Mouse (Mus musculus) cerebellum, adult 2 months (tissue): Measurements from ENCODE around the gene T2. TPM values are rescaled to one million over a fixed set of nuclear protein-coding genes. Genes with fewer than 3 reads are reported as not detected.
"Not testable (repeated sequence)": the region's sequence is repeated elsewhere in the genome, so short reads cannot be mapped to it uniquely, and the experiment has no call there.

Experiments used
- DNase-seq, 2 experiments: peaks; one replicate each; pipeline ENCODE4 v3.0.0; 2021
- H3K27ac ChIP-seq: fragments of 200-500 bp; 2 replicates; pipeline ENCODE4 v1.5.1; 2012; ENCODE audit warnings: low read length, control low read depth, inconsistent platforms; ENCODE audit not compliant: insufficient read depth
- H3K27me3 ChIP-seq: fragments of 200-500 bp; 2 replicates; pipeline ENCODE4 v1.6.1; 2012; ENCODE audit warnings: inconsistent platforms, mild to moderate bottlenecking, low read length, moderate library complexity; ENCODE audit not compliant: control insufficient read depth, insufficient read depth
- H3K4me1 ChIP-seq: fragments of 200-500 bp; 2 replicates; pipeline ENCODE4 v1.6.1; 2011; ENCODE audit warnings: low read length; ENCODE audit not compliant: control insufficient read depth, insufficient read depth
- H3K4me3 ChIP-seq: fragments of 200-500 bp; replicated peaks from 2 replicates; pipeline ENCODE3; 2011; ENCODE audit warnings: mild to moderate bottlenecking, low read depth, low read length, control low read depth; ENCODE audit not compliant: insufficient read depth
- CTCF ChIP-seq: fragments of 200-500 bp; IDR thresholded peaks from 2 replicates; pipeline ENCODE4 v1.5.1; 2011; ENCODE audit warnings: low read depth, mild to moderate bottlenecking, control low read depth, low read length, moderate library complexity, borderline replicate concordance; ENCODE audit not compliant: insufficient read depth
- POLR2A ChIP-seq: fragments of 200-500 bp; IDR thresholded peaks from 2 replicates; pipeline ENCODE4 v1.6.1; 2011; ENCODE audit warnings: low read length, control low read depth, borderline replicate concordance; ENCODE audit not compliant: insufficient read depth
- whole genome bisulfite sequencing: fragments of 180-500 bp; shearing (Covaris S2); methylation state at CpG from one replicate; pipeline ENCODE4 v1.1.7; 2018; 5-methylcytosine and 5-hydroxymethylcytosine counted together
- polyA plus RNA-seq: library from polyadenylated mRNA; depleted of rRNA; stranded (reverse); fragments of >200 nt; gene quantifications from 2 replicates; pipeline ENCODE4 v1.2.3, GENCODE M21; 2012; rRNA removed

The T2 gene
- polyA plus RNA-seq, result 0.80 and 1.0 TPM in 2 replicates

- WGBS, result 83% methylated on average over 6 of the region's 6 CpGs
- H3K27ac ChIP-seq, result no peak within 1 kb of the TSS
- TF ChIP-seq POLR2A, result no peak
- no peak for TF ChIP-seq CTCF
- H3K4me3 ChIP-seq, result no peak within 1 kb of the TSS
- no peak for DNase-seq
- H3K4me1 ChIP-seq, result no peaks in the 10 kb centered on the region
- H3K27me3 ChIP-seq, result no peaks in the 10 kb centered on the region
These were observed at the start of gene T2 for GRCm38 (mm10) chr17:8355692-8356091. TSS of gene T2 (plus strand) at chr17:8355992.

DNA sequence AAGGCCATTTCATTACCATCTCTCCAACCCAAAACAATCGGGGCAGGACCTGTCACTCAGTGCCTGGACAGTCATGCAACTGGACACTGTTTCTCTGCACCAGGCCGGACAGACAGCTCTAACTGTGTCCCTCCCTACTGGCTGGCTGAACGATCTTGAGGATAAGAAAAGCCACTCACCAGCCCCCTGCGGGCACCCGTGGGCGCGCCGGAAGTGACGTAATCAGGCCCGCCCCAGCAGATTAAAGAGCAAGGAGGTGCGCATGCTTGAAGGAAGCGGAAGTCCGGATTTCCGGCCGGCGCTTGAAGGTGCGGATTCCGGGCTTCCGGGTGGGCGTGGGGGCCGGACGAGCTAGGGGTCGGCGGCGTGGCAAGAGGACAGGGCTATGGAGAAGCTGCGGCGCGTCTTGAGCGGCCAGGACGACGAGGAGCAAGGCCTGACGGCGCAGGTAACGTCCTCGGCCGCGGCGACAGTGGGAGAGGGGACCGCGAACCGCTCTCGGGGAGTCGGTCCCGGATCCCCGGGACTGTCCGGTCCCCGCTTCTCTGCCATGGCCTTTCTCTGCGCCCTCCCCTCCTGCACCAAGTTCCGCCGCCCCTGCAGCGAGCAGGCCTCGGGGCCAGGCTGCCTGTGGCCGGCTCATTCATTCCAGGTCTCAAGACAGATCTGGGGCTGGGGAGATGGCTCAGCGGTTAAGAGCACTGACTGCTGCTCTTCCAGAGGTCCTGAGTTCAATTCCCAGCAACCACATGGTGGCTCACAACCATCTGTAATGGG, 44.8 kb upstream of the T2 start, which contains the start of gene Sft2d1:
Sft2d1 (plus strand) TSS at position 265 of the 777 bp plus-strand sequence.
- H3K27me3 ChIP-seq, result no peaks in the 10 kb centered on the region
- WGBS, result under 1% methylated on average over 54 of the region's 54 CpGs
- H3K4me3 ChIP-seq, result peak within 1 kb of the TSS; percentile 99
- peak within 1 kb of the TSS; percentile 81 for H3K27ac ChIP-seq
- DNase-seq, result peak; percentile 98
- H3K4me1 ChIP-seq, result peaks cover 9% of the 10 kb centered on the region
- peak; percentile 95 for TF ChIP-seq POLR2A
- no peak for TF ChIP-seq CTCF

GRCm38 (mm10) chr17:8311751-8312150, 44.0 kb upstream of the T2 start:
- Histone ChIP-seq H3K27ac (no peak overlapping the region), H3K4me3 (peak overlapping the region; percentile 66)
- no peak for DNase-seq

DNA sequence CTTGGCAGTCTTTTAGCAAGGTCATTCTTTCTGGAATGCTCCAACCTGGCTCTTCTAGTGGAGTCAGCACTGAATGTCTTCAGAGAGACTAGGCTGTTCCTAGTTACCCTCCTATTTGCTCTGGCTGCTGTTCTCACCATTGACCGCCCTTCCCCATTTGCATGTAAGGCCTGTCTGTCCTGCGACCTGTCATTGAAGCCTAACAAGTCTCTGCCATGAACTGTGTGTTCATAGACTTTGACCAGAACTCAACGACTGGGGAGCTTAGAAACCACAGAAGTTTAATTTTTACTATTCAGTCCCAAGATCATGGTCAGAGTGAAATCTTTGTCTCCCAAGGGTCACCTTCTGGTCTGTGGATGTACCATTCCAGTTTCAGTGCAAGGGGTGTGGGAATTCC, 41.8 kb upstream of the T2 start:
- Histone ChIP-seq H3K27me3 (no peaks in the 10 kb centered on the region), H3K4me3 (no peak overlapping the region), H3K4me1 (peaks cover 9% of the 10 kb centered on the region), H3K27ac (no peak overlapping the region)
- WGBS, result 89% methylated on average over 3 of the region's 3 CpGs
- no peak for TF ChIP-seq POLR2A
- TF ChIP-seq CTCF, result no peak
- DNase-seq, result no peak

More at GRCm38 (mm10) chr17:8311751-8312150, 44.0 kb upstream of the T2 start:
- H3K27me3 ChIP-seq, result no peaks in the 10 kb centered on the region
- TF ChIP-seq CTCF (no peak), POLR2A (no peak)
- peaks cover 9% of the 10 kb centered on the region for H3K4me1 ChIP-seq
- WGBS, result 38% methylated on average over 3 of the region's 3 CpGs

DNA sequence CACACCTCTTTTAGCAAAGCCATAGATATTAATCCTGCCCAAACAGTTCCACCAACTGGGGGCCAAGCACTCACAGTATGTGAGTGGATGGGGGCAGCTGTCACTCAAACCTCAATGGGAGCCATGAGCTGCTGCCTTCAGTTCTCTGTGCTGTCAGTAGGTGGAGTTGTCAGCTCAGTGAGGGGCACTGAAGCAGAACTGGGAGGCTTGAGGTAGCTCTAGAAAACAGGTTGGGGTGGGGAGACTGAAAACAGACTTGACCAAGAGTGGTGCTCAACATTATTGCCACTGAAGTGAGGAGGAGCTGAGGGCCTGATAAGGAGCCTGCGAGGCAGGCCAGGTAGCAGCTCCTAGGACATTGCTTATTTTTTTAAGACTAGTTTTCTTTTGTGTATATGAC, 39.5 kb upstream of the T2 start:
- no peak for DNase-seq

GRCm38 (mm10) chr17:8326877-8327276, 28.9 kb upstream of the T2 start:
- DNase-seq, H3K4me3 ChIP-seq, H3K27ac ChIP-seq, H3K27me3 ChIP-seq, H3K4me1 ChIP-seq: not testable (repeated sequence)
- 67% methylated on average over 11 of the region's 11 CpGs for WGBS

More for the DNA sequence above, 39.5 kb upstream of the T2 start:
- Histone ChIP-seq H3K4me3 (no peak overlapping the region), H3K4me1 (peaks cover 9% of the 10 kb centered on the region), H3K27me3 (no peaks in the 10 kb centered on the region), H3K27ac (no peak overlapping the region)
- WGBS, result 89% methylated on average over 1 of the region's 1 CpGs
- TF ChIP-seq POLR2A (no peak), CTCF (peak; percentile 46; the same call in 1 of the 2 replicates)

DNA sequence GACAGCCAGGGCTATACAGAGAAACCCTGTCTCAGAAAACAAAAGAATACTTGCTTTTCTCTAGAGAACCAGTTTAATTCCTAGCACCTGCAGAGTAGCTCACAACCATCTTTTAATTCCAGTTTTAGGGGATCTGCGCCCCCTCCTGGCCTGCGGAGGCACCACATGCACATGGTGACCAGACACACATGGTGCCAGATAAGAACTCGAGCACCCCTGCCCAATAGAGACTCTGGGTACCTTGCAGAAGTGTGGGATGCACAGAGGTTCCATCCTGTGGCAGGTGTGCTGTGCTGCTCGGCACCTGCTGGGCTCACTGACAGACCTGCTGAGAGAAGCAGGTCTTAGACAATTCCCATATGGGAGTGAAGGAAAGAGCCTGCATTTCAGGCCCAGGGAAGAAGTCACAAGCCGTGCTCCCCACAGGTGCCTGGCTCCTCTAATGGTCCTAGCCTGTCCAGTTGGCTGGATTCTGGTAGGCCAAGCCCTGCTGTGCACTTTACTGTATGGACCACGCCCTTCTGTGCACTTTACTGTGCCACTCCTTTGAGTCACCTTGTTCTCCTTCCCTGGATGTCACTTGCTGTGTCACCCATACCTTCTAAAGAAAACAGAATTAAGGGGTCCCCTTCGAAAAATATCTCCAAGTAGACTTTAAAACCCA, 27.1 kb upstream of the T2 start:
- TF ChIP-seq POLR2A (no peak), CTCF (peak; percentile 47; the same call in 1 of the 2 replicates)
- WGBS, result 63% methylated on average over 7 of the region's 7 CpGs

DNA sequence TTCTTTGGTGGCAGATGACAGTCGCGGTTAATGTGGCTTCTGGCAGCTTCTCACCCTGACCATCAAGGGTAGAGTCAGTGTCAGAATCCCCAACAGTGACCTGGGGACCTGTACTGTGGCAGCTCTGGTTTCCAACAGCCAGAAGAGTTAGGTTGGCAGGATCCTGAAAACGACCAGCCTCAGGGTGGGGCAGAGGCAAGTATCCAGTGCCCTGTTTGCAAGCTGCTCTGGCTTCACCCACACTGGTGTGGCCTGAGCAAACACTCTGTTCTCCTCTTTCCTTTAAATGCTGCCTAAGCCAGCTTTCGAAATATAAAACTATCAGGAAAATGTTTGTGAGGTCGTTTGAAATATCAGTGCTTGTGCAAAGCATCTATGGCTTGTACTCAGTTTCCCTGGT, 25.2 kb upstream of the T2 start:
- no peak overlapping the region for H3K4me3 ChIP-seq
- DNase-seq, result no peak
- TF ChIP-seq CTCF, result no peak
- no peak for TF ChIP-seq POLR2A
- H3K27ac ChIP-seq, result no peak overlapping the region
- WGBS, result 60% methylated on average over 5 of the region's 5 CpGs
- H3K27me3 ChIP-seq, result no peaks in the 10 kb centered on the region
- H3K4me1 ChIP-seq, result no peaks in the 10 kb centered on the region

More for the DNA sequence above, 27.1 kb upstream of the T2 start:
- no peak overlapping the region for H3K4me3 ChIP-seq
- H3K27ac ChIP-seq, result no peak overlapping the region
- H3K4me1 ChIP-seq, result no peaks in the 10 kb centered on the region
- DNase-seq, result no peak
- no peaks in the 10 kb centered on the region for H3K27me3 ChIP-seq

GRCm38 (mm10) chr17:8337159-8337558, 18.6 kb upstream of the T2 start, which contains the start of gene Prr18:
TSS of gene Prr18 (plus strand) at chr17:8337459.
- H3K27ac ChIP-seq, H3K4me3 ChIP-seq, H3K27me3 ChIP-seq, DNase-seq, H3K4me1 ChIP-seq: not testable (repeated sequence)
- WGBS, result 73% methylated on average over 1 of the region's 5 CpGs
